Mouse (Mus musculus): ENCODE measurements around the gene Nell2.

DNA sequence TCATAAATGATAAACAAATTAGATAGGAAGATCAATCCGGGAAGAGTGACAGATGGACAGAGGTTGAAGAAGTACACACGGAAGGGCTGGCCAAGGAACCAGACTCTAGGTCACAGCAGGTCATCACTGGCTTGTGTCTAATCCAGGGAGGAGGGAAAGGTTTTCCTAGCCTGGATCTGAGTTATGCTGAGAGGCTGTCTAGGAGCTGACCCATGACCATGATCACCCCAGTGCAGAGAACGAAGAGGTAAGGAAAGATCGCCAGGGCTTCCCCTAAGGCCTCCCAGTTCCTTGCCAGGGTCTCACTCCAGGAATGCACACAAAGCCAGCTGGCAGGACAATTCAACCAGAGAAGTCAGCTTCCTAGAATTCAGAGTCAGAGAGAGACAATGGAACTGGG lies 139.4 kb downstream of the Nell2 start:
- TF ChIP-seq CTCF (IDR thresholded peaks at IDR 0.05; ENCODE audit: control insufficient read depth, insufficient read depth, insufficient read length) (no peak), MAX (IDR thresholded peaks at IDR 0.05) (no peak), USF1 (IDR thresholded peaks at IDR 0.05; ENCODE audit: low read depth) (no peak), MYOG (IDR thresholded peaks at IDR 0.05; ENCODE audit: control insufficient read depth, extremely low read depth, insufficient read length) (no peak), CEBPB (IDR thresholded peaks at IDR 0.05; ENCODE audit: low read depth) (no peak), MYOD1 (IDR thresholded peaks at IDR 0.05; ENCODE audit: control insufficient read depth, insufficient read length, low read depth) (no peak)
